Mouse (Mus musculus) forebrain, embryonic 16.5 days (tissue): ENCODE results near the gene Vmn1r1. TPM values are rescaled to one million over a fixed set of nuclear protein-coding genes. Genes with fewer than 3 reads are reported as not detected.
"Not testable (repeated sequence)": the region's sequence is repeated elsewhere in the genome, so short reads cannot be mapped to it uniquely, and the experiment has no call there.

Experiments used
- ATAC-seq: fragments of 200-750 bp; cut with Nextera tagmentation; 2 replicates; pipeline ENCODE4 v1.8.0; 2017; ENCODE audit warnings: mild to moderate bottlenecking, moderate library complexity
- H3K27ac ChIP-seq: fragments of 300-500 bp; sonication (generic); 2 replicates; pipeline ENCODE4 v1.5.1; 2014; ENCODE audit warnings: low read length, control low read depth
- H3K27me3 ChIP-seq: fragments of 300-500 bp; sonication (generic); replicated peaks from 2 replicates; pipeline ENCODE4 v1.6.1; 2014; ENCODE audit warnings: low read length; ENCODE audit not compliant: control insufficient read depth, insufficient read depth
- H3K36me3 ChIP-seq: fragments of 300-500 bp; sonication (generic); 2 replicates; pipeline ENCODE4 v1.6.1; 2014; ENCODE audit not compliant: control insufficient read depth, insufficient read depth
- H3K4me1 ChIP-seq: fragments of 300-500 bp; sonication (generic); replicated peaks from 2 replicates; pipeline ENCODE4 v1.6.1; 2014; ENCODE audit warnings: low read length; ENCODE audit not compliant: control insufficient read depth, insufficient read depth
- H3K4me2 ChIP-seq: fragments of 300-500 bp; sonication (generic); 2 replicates; pipeline ENCODE4 v1.6.1; 2014; ENCODE audit warnings: mild to moderate bottlenecking, low read length, control low read depth
- H3K4me3 ChIP-seq: fragments of 300-500 bp; sonication (generic); replicated peaks from 2 replicates; pipeline ENCODE4 v1.5.1; 2014; ENCODE audit warnings: mild to moderate bottlenecking, low read length, control low read depth
- H3K9ac ChIP-seq: fragments of 300-500 bp; sonication (generic); replicated peaks from 2 replicates; pipeline ENCODE4 v1.6.1; 2014; ENCODE audit warnings: low read depth, low read length, control low read depth
- H3K9me3 ChIP-seq: fragments of 300-500 bp; sonication (generic); 2 replicates; pipeline ENCODE4 v1.6.1; 2016; ENCODE audit warnings: low read length; ENCODE audit not compliant: control insufficient read depth
- WGBS: fragments of 180-500 bp; shearing (Covaris S2); extraction: QIAGEN DNeasy Blood & Tissue Kit; methylation state at CpG from one replicate; pipeline ENCODE4 v1.1.7; 2014; 5-methylcytosine and 5-hydroxymethylcytosine counted together
- polyA plus RNA-seq: library from polyadenylated mRNA; unstranded; fragments of >200 nt; fragmentation: Nextera tagmentation; extraction: Ambion mirVana; gene quantifications from 2 replicates; pipeline ENCODE4 v1.2.1, GENCODE M21; 2015

Gene Vmn1r1
- polyA plus RNA-seq = not detected in 2 replicates

DNA sequence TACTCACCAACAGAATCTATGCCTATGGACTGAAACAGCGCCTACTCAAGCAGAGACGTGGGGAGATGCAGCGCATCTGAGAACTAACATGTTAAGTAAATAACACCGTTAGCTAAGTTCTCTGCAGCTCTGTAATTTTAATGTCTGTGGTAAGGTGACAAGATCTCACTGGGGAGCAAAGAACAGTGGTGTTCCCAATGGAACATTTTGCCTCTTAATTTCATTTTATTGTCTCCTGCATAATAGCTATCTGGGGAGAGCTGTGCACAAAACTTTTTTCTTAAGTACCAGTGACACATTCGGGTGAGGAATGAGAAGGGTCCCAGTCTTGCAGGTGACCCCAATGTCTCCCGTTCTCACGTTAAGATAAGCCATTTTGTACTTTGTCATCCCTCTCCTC is at the start of gene Vmn1r1:
TSS of gene Vmn1r1 (minus strand) at position 101 of the 400 bp plus-strand sequence.
- no peak within 1 kb of the TSS for H3K27ac ChIP-seq
- no peaks in the 10 kb centered on the region for H3K27me3 ChIP-seq
- no peak within 1 kb of the TSS for H3K4me2 ChIP-seq
- no peaks in the 10 kb centered on the region for H3K4me1 ChIP-seq
- H3K4me3 ChIP-seq = no peak within 1 kb of the TSS
- no peaks in the 10 kb centered on the region for H3K36me3 ChIP-seq
- no peak within 1 kb of the TSS for H3K9ac ChIP-seq
- ATAC-seq = no peak
- H3K9me3 ChIP-seq = no peaks in the 10 kb centered on the region
- 86% methylated on average over 7 of the region's 7 CpGs for WGBS

DNA sequence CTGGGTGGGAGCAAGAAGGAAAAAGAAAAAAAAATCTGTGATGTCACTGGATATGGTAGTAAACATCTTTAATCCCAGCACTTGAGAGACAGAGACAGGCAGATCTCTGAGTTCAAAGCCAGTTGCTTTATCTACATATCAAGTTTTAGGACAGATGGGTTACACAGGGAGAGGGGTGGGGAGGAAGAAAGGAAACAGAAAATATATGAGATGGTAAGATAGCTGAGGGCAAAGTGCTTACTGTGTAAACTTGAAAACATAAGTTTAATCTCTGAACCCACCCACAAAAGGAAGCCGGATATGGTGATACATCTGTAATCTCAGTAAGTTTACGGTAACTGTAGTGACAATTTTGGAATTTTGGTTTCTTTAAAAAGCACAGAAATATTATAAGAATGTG is 46.0 kb upstream of the Vmn1r1 start:
- no peak for ATAC-seq
- H3K27me3 ChIP-seq = no peaks in the 10 kb centered on the region
- no peaks in the 10 kb centered on the region for H3K9me3 ChIP-seq
- H3K27ac ChIP-seq = no peak overlapping the region
- 93% methylated on average over 2 of the region's 2 CpGs for WGBS
- H3K9ac ChIP-seq = no peak overlapping the region
- H3K4me3 ChIP-seq = no peak overlapping the region
- no peak overlapping the region for H3K4me2 ChIP-seq
- no peaks in the 10 kb centered on the region for H3K4me1 ChIP-seq
- no peaks in the 10 kb centered on the region for H3K36me3 ChIP-seq

DNA sequence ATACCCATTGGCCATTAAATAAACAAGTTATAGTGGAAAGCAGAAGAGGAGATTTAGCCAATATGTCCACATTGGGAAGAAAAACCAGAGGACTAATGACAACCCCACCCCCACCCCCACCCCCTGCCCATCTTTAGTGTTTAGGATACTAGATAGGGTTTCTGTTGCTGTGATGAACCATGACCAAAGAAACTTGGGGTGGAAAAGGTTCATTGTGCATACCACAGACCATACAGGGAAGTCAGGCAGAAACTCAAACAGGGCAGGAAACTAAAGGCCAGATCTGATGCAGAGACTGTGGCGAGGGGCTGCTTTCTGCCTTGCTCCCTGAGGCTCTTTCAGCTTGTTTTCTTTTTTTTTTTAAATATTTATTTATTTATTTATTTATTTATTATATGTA is 28.3 kb upstream of the Vmn1r1 start:
- Histone ChIP-seq H3K4me3 (no peak overlapping the region), H3K9me3 (no peaks in the 10 kb centered on the region), H3K4me1 (no peaks in the 10 kb centered on the region), H3K27ac (no peak overlapping the region), H3K9ac (no peak overlapping the region), H3K36me3 (no peaks in the 10 kb centered on the region), H3K27me3 (no peaks in the 10 kb centered on the region), H3K4me2 (no peak overlapping the region)
- no peak for ATAC-seq
- 88% methylated on average over 1 of the region's 1 CpGs for WGBS

DNA sequence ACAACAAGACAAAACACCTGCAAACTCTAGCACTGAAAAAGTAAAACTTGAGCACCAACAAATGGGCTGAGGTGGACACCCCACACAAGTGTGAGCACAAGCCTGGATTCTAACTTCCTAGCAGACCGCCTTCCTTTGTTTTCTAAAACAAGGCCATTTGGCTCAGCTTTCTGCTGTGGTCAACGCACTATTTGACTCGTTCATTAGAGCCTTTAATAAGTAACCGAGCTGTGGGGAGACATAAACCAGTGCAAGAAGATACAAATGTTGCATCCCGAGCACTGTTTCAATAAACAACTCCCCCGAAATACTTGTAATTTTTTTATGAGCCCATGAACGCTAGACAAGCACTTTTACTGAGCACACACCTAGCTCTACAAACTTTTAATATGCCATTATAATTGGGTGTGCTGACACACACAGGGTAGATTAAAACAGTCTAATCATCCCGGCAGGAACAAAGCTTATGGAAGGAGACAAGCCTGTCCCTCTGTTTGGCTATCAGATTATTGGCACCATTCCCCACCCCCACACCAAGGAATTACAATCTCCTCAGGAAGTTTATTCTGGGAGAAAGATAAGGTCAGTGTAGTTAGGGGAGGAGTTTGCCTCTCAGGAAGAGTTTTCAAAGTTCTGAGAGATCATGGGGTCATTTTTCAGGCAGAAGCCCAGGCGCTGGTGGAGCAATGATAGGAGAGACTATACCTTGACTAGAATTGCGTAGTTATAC is 27.7 kb upstream of the Vmn1r1 start:
- Histone ChIP-seq H3K4me2 (no peak overlapping the region), H3K4me3 (no peak overlapping the region), H3K27me3 (no peaks in the 10 kb centered on the region), H3K4me1 (no peaks in the 10 kb centered on the region), H3K9ac (no peak overlapping the region), H3K27ac (no peak overlapping the region), H3K9me3 (no peaks in the 10 kb centered on the region), H3K36me3 (no peaks in the 10 kb centered on the region)
- WGBS = 73% methylated on average over 10 of the region's 10 CpGs
- no peak for ATAC-seq

DNA sequence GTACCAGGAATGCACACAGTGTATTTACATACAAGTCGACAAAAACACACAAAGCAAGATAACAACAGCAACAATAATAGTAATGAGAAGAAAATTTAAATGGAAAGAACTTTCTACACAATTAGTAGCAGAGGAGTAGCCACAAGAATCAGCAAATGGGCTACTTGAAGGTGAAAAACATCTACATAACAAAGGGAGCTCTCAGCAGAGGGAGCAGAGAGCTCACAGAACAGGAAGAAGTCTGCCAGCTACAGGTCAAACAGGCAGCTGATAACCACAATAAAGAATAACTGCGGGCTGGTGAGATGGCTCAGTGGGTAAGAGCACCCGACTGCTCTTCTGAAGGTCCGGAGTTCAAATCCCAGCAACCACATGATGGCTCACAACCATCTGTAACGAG is 26.9 kb upstream of the Vmn1r1 start:
- WGBS = 71% methylated on average over 4 of the region's 5 CpGs
- no peak overlapping the region for H3K9ac ChIP-seq
- H3K4me1 ChIP-seq = no peaks in the 10 kb centered on the region
- H3K4me3 ChIP-seq = no peak overlapping the region
- H3K9me3 ChIP-seq = no peaks in the 10 kb centered on the region
- H3K36me3 ChIP-seq = no peaks in the 10 kb centered on the region
- H3K27me3 ChIP-seq = no peaks in the 10 kb centered on the region
- no peak overlapping the region for H3K27ac ChIP-seq
- ATAC-seq = no peak
- no peak overlapping the region for H3K4me2 ChIP-seq

DNA sequence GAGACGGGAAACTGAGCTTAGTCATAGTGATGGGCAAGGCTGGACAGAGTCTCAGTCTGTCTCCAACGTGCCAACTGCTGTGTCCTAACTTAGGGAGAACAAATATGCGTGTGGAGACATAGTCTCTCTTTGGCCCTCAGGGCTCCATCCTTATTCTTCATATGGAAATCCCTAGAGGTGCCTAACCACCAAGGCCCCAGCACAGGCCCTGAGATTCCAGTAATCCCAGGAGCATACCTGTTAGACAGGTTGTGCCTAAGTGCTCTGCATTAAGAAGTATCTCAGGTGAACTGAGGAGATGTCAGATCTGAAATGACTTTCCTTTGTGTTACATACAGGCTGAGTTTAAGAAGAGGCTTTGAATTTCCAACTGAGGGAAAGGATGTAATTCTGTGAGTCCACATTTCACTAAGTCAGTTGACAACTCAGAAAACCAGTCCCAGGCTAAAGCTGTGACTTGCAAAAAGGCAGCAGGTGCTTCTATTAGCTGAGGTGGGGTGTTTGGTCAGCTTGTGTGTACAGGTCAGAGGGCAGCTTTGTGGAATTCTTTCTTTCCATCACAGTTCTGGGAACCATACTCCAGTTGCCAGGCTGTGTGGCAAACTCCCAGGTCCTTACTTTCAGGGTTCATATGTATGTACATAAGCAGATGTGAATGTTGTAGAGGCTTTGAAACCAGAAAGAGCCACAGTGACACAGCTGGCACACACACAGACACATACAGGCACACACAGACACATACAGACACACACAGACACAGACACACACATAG is 25.6 kb upstream of the Vmn1r1 start:
- no peaks in the 10 kb centered on the region for H3K9me3 ChIP-seq
- no peak overlapping the region for H3K4me2 ChIP-seq
- 70% methylated on average over 3 of the region's 3 CpGs for WGBS

DNA sequence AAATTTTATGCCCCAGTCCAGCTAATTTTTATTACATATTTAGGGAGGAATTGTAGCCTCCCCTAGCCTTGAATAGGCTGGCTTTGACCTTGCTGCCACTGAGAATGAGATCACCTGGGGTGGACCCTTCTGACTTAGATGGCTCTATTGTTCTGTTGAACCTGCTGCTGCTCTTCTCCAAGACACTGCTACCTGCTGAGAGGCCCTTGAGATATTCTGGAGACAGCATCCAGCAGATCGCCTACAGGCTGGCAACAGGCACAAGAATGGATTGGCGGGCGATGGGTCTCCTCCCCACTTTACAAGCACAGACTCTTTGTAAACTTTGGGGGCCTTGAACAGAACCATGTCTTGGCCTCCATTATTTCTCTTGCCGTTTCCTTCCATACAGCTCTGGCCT is 18.2 kb upstream of the Vmn1r1 start:
- H3K27me3 ChIP-seq, H3K4me2 ChIP-seq, H3K9me3 ChIP-seq, H3K4me1 ChIP-seq, H3K36me3 ChIP-seq, H3K4me3 ChIP-seq, H3K27ac ChIP-seq, ATAC-seq, H3K9ac ChIP-seq: not testable (repeated sequence)
- WGBS = 68% methylated on average over 4 of the region's 4 CpGs

More for the DNA sequence above, 25.6 kb upstream of the Vmn1r1 start:
- Histone ChIP-seq H3K27me3 (no peaks in the 10 kb centered on the region), H3K4me3 (no peak overlapping the region), H3K27ac (no peak overlapping the region), H3K36me3 (no peaks in the 10 kb centered on the region), H3K9ac (no peak overlapping the region), H3K4me1 (no peaks in the 10 kb centered on the region)
- no peak for ATAC-seq

DNA sequence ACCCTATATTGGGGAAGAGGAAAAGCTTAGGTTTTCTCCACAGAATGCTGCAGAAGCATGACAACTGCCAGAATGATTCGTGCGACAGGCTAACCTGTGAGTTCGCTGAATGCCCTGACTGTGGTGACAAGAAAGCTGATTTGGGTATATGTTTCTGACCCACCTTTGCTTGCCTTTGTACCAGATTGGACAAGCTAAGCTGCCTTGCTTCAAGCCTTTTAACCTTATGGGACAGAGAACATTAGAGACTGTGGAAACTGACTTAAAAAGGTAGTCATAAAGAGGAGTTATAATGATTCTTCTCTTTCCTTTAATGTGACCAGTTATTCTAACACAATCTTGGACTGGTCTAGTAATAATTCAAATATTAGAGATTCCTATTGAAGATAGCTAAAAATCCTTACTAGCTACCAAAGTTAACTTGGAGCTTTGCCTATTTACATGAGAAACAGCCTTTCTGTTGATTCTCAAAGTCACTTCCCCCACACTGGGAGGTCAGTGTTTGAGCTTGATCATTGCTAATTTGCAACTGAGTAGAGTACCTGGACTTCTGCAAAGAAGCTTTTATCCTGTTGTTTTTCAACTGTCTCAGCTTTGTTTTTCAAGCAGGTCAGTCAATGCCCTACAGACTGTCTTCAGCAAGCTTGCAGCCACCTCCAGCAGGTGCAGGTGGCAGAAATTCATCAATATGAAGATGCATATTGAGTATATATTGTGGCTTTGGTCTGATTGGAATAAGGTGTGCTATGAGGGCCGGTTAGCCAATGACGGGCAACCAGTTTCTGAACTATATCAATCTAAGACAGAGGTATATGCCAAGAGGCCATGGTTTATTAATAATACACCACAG is 17.4 kb upstream of the Vmn1r1 start:
- no peak overlapping the region for H3K4me3 ChIP-seq
- H3K9me3 ChIP-seq = no peaks in the 10 kb centered on the region
- no peak overlapping the region for H3K4me2 ChIP-seq
- H3K9ac ChIP-seq = no peak overlapping the region
- no peaks in the 10 kb centered on the region for H3K36me3 ChIP-seq
- H3K27ac ChIP-seq = no peak overlapping the region
- H3K4me1 ChIP-seq = no peaks in the 10 kb centered on the region
- no peak for ATAC-seq
- WGBS = 65% methylated on average over 5 of the region's 5 CpGs
- H3K27me3 ChIP-seq = no peaks in the 10 kb centered on the region

DNA sequence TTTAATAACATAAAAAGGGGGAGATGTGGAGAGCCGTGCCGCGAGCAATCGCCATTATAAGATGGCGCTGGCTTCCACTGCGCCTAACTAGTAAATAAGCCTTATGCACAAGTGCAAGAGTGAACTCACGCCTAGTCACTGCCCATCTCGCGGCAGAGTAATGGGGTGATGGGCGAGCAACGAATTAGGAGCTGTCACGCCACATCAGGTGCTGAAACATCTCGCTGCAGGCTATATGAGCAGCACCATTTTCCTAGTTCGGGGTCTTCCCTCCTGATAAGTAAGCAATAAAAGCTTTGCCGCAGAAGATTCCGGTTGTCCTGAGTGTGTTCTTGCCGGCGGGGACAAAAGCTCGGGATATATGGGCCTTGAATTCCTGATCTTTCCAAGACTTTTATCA is 12.7 kb upstream of the Vmn1r1 start:
- not testable (repeated sequence) for H3K4me1 ChIP-seq, H3K27ac ChIP-seq, H3K9ac ChIP-seq, H3K27me3 ChIP-seq, H3K36me3 ChIP-seq, H3K4me3 ChIP-seq, H3K4me2 ChIP-seq, ATAC-seq, H3K9me3 ChIP-seq
- 90% methylated on average over 19 of the region's 19 CpGs for WGBS
